Mouse (Mus musculus) ES-E14 (cell line): ENCODE data around the gene Serpinh1. TPM values are rescaled to one million over a fixed set of nuclear protein-coding genes. Genes with fewer than 3 reads are reported as not detected.
A peak's percentile ranks its signal among the peaks of the same experiment; 100 is the strongest.

Experiments
- DNase-seq: peaks from one replicate; pipeline ENCODE4 v3.0.0-alpha.2; 2013; ENCODE audit warnings: low read depth, low spot score
- H3K27ac ChIP-seq: 2 replicates; pipeline ENCODE4 v1.5.1; 2012; ENCODE audit warnings: low read depth, mild to moderate bottlenecking, low read length, moderate library complexity, mixed read lengths; ENCODE audit not compliant: poor library complexity, insufficient read depth, severe bottlenecking
- H3K36me3 ChIP-seq: 2 replicates; pipeline ENCODE4 v1.6.1; 2012; ENCODE audit warnings: mild to moderate bottlenecking, low read length, moderate library complexity, mixed read lengths; ENCODE audit not compliant: control insufficient read depth, poor library complexity, insufficient read depth, severe bottlenecking
- H3K4me1 ChIP-seq, 2 experiments: fragments of 150-350 bp in 1 of 2; sonication (generic) in 1 of 2; 2 replicates each; pipeline ENCODE4 v1.6.1; 2012; ENCODE audit warnings: low read length in 2 of 2, mild to moderate bottlenecking in 1 of 2, mixed read lengths in 1 of 2; ENCODE audit not compliant: control insufficient read depth in 2 of 2, insufficient read depth in 2 of 2, poor library complexity in 1 of 2
- H3K4me3 ChIP-seq, 2 experiments: fragments of 150-350 bp in 1 of 2; sonication (generic) in 1 of 2; 2 replicates each; pipeline ENCODE4 v1.5.1; 2012; ENCODE audit warnings: low read length in 2 of 2, low read depth in 1 of 2, mild to moderate bottlenecking in 1 of 2, mixed read lengths in 1 of 2; ENCODE audit not compliant: insufficient read depth in 1 of 2, poor library complexity in 1 of 2, severe bottlenecking in 1 of 2
- H3K9ac ChIP-seq: 2 replicates; pipeline ENCODE4 v1.6.1; 2012; ENCODE audit warnings: low read depth, mild to moderate bottlenecking, low read length, mixed read lengths; ENCODE audit not compliant: poor library complexity, insufficient read depth, severe bottlenecking
- H3K9me3 ChIP-seq: fragments of 150-350 bp; sonication (generic); 2 replicates; pipeline ENCODE4 v1.6.1; 2012; ENCODE audit warnings: low read depth, mild to moderate bottlenecking, low read length; ENCODE audit not compliant: control insufficient read depth, insufficient read depth
- CHD2 ChIP-seq: IDR thresholded peaks from 2 replicates; pipeline ENCODE4 v1.6.1; 2014; ENCODE audit warnings: mild to moderate bottlenecking, low read depth, low read length, inconsistent platforms
- HCFC1 ChIP-seq: IDR thresholded peaks from 2 replicates; pipeline ENCODE4 v1.6.1; 2012; ENCODE audit warnings: low read length, inconsistent platforms, borderline replicate concordance; ENCODE audit not compliant: insufficient read depth
- MAFK ChIP-seq: IDR thresholded peaks from 2 replicates; pipeline ENCODE4 v1.6.1; 2014; ENCODE audit warnings: mild to moderate bottlenecking, low read depth, low read length, inconsistent platforms; ENCODE audit not compliant: insufficient read depth
- ZC3H11A ChIP-seq: IDR thresholded peaks from 2 replicates; pipeline ENCODE4 v1.6.1; 2012; ENCODE audit warnings: low read depth, mild to moderate bottlenecking, inconsistent platforms, low read length, borderline replicate concordance
- ZNF384 ChIP-seq: IDR thresholded peaks from 2 replicates; pipeline ENCODE4 v1.6.1; 2012; ENCODE audit warnings: low read depth, low read length, inconsistent platforms
- in situ Hi-C, 2 experiments: fragments of 600-800 bp; cut with MboI; formaldehyde crosslinking; loops; one replicate each; pipeline ENCODE4 v1.15.1; 2025; ENCODE audit warnings: low sequenced_read_pairs in 2 of 2, inconsistent platforms in 1 of 2; ENCODE audit not compliant: unreplicated experiment in 2 of 2
- total RNA-seq: library from RNA; depleted of rRNA; stranded (reverse); fragments of 300-350 nt; gene quantifications from 2 replicates; pipeline ENCODE4 v1.2.3, GENCODE M21; 2012

Serpinh1 gene
- total RNA-seq, 1 experiment: 500 TPM

GRCm38 (mm10) chr7:99362137-99362536 is 9.1 kb upstream of the Serpinh1 start:
- H3K27ac ChIP-seq: no peak overlapping the region
- DNase-seq: no peak
- H3K4me3 ChIP-seq: no peak overlapping the region
- H3K9me3 ChIP-seq: no peaks in the 10 kb centered on the region
- H3K9ac ChIP-seq: no peak overlapping the region
- TF ChIP-seq MAFK (no peak), ZNF384 (no peak), HCFC1 (no peak), CHD2 (no peak), ZC3H11A (no peak)
- in situ Hi-C loops: no loop called here
- peaks cover 4 to 12% of the 10 kb centered on the region in 2 experiments for H3K4me1 ChIP-seq
- H3K36me3 ChIP-seq: no peaks in the 10 kb centered on the region

GRCm38 (mm10) chr7:99360803-99361414 is 7.9 kb upstream of the Serpinh1 start:
- Histone ChIP-seq H3K9ac (no peak overlapping the region), H3K9me3 (no peaks in the 10 kb centered on the region), H3K36me3 (no peaks in the 10 kb centered on the region), H3K4me1 (peaks cover 8 to 24% of the 10 kb centered on the region in 2 experiments), H3K4me3 (no peak overlapping the region), H3K27ac (peak overlapping the region; percentile 2; the same call in 1 of the 2 replicates)
- no peak for DNase-seq
- TF ChIP-seq ZNF384: no peak
- TF ChIP-seq ZC3H11A: no peak
- TF ChIP-seq HCFC1: no peak
- no peak for TF ChIP-seq MAFK
- no peak for TF ChIP-seq CHD2
- in situ Hi-C loops: no loop called here

- H3K4me3 ChIP-seq: no peak overlapping the region
- H3K27ac ChIP-seq: peak overlapping the region; percentile 48; the same call in 1 of the 2 replicates
- 0 out of 2 replicates have a peak overlapping the region, but pooled peaks have one; percentile 26 for H3K9ac ChIP-seq
- no peaks in the 10 kb centered on the region for H3K9me3 ChIP-seq
- peaks cover 8 to 30% of the 10 kb centered on the region in 2 experiments for H3K4me1 ChIP-seq
- in situ Hi-C loops: no loop called here
- no peak for TF ChIP-seq MAFK
- TF ChIP-seq HCFC1: no peak
- TF ChIP-seq ZC3H11A: no peak
- TF ChIP-seq CHD2: no peak
- TF ChIP-seq ZNF384: no peak
- no peaks in the 10 kb centered on the region for H3K36me3 ChIP-seq
- peak; percentile 57 for DNase-seq
Measured at GRCm38 (mm10) chr7:99360021-99360802, 7.2 kb upstream of the Serpinh1 start.

- Histone ChIP-seq H3K4me3 (no peak overlapping the region), H3K9me3 (no peaks in the 10 kb centered on the region), H3K9ac (no peak overlapping the region), H3K36me3 (no peaks in the 10 kb centered on the region), H3K27ac (no peak overlapping the region), H3K4me1 (peaks cover 8 to 40% of the 10 kb centered on the region in 2 experiments)
- TF ChIP-seq ZC3H11A: no peak
- no peak for TF ChIP-seq MAFK
- TF ChIP-seq HCFC1: no peak
- no peak for TF ChIP-seq CHD2
- no peak for TF ChIP-seq ZNF384
- in situ Hi-C loops: no loop called here
- DNase-seq: no peak
Measured at GRCm38 (mm10) chr7:99358371-99358770, 5.3 kb upstream of the Serpinh1 start.
